Mouse (Mus musculus) layer of hippocampus, postnatal 25 days (tissue): ENCODE measurements at regions not wholly inside any gene's neighbourhood (a gene's known extent, or its start where the extent isn't known, plus 50 kb on each side); places are given as distances from the start of the nearest gene placed in this dataset.
"Not testable (repeated sequence)": the region's sequence is repeated elsewhere in the genome, so short reads cannot be mapped to it uniquely, and the experiment has no call there.

Source experiments
- DNase-seq, 2 experiments: peaks; one replicate each; pipeline ENCODE4 v3.0.0; 2022; ENCODE audit warnings: mixed read lengths in 2 of 2, low spot score in 1 of 2; ENCODE audit errors: extremely low spot score in 1 of 2

- not testable (repeated sequence) for DNase-seq
These were observed 54.3 kb upstream of the Ccdc66 start for GRCm38 (mm10) chr14:27562564-27562963.

- not testable (repeated sequence) for DNase-seq
These were observed 53.7 kb upstream of the Ccdc66 start for GRCm38 (mm10) chr14:27561974-27562373.

- peak; percentile 43 to 75 for DNase-seq
These were observed 52.2 kb upstream of the Ccdc66 start for GRCm38 (mm10) chr14:27560434-27560833.

- DNase-seq, result no peak
These were observed 50.7 kb upstream of the Ccdc66 start for GRCm38 (mm10) chr14:27558794-27559491.
